Mouse (Mus musculus): ENCODE data around the gene Colgalt2.
A peak's percentile ranks its signal among the peaks of the same experiment; 100 is the strongest.

The Colgalt2 gene

DNA sequence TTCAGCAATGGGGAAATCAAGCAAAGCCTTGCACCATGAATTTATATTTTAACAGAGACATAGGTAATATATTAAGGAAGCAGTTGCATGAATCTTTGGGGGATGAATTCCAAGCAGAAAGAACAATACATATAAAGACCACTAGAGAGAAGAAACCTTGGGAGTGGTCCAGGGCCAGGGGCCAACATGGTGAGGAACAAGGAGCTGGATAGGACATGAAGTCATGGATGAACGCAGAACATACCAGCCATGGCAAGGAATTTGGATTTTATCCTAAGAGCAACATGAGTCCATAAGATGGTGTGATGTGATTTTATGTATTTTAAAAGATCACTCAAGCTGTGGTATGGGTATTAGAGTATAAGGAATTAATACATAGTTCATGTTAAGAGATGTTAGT, 92.6 kb downstream of the Colgalt2 start:
- no peak for DNase-seq (ENCODE audit: low spot score)

DNA sequence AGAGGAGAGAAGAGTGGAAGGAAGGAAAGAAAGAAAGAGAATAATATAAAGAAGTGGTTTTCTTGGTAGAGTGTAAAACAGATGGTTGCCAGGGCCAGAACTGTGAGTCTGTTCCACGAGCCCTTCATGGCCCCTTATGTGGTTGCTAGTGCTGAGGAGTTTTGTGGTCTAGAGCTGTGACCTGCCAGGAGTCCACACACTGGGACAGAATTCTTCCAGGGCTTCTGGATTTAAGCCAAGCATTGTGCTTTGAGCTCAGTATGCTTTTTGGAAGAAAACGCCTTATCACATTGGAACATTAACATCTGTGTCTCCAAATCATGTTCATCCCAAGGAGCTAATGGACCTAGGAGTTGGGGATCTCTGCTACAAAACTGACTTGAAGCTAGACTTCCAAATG, 97.2 kb downstream of the Colgalt2 start:
- DNase-seq (ENCODE audit: low spot score): no peak

DNA sequence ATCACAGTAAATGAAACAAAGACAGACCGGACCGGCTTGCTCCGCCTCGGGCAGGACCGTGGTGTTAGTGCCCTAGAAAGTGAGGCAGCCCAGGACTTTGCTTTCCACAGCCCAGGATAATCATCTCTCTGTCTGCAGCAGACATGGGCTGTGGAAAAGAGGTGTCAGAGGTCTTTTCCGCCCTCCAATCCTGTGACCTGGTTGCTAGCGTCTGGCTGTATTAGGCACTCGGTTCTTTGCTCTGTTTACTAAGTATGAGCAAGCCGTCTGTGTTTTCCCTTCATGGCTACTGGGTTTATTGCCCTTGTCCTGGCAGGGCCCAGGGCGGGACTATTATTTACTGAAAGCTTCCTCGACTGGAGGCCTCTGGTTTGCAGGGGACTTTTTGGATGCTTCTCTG, 98.0 kb downstream of the Colgalt2 start:
- no peak for DNase-seq (ENCODE audit: low spot score)

DNA sequence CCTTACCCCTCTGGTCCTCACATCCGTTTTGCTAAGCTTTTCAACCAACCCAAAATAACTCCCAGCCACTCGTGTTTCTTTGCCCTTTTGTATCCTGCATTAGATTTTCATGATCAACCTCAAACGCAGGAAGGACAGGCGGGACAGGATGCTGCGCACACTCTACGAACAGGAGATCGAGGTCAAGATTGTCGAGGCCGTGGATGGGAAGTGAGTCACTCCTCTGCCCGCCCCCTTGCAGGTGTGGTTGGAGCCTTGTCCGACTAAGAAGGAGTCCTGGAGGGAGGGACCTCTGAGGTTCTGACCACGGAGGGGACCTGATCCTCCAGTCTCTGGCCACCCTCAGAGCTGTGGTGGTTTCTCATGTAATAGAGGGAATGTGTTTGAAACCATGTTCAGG, 100.2 kb downstream of the Colgalt2 start:
- peak; percentile 35 for DNase-seq (ENCODE audit: low spot score)

DNA sequence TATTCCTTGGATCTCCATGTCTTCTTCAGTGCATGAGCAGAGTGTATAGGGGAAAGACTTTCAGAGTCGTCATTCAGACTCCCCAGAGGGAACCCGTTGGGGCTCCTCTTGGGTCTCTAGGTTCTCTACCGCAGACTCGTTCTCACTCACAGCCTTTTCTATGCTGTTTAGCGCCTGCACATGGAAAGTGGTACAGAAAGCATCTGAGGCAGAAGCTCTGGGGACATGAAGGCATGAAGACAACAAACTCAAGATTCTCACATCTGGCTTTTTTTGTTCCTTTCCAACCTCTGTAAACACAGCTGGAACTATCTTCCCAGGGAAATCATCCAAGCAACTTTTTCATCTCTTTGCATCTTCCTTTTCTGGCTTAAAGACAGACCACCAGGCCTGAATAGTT, 106.5 kb downstream of the Colgalt2 start:
- no peak for DNase-seq (ENCODE audit: low spot score)

DNA sequence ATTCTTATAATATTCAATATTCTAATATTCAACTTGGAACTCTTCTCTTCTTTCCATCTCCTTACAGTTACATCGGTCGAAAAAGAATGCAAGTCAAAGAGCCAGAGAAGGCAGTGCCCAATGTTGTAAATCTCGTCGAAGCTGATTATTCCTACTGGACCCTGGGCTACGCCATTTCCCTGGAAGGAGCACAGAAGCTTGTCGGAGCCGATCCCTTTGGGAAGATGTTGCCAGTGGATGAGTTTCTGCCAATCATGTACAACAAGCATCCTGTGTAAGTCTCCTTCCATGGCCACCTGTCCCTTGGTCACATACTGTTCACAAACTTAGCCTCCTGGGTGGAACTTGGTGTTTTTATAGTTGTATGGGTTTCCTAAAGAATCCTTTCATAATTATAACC, 107.1 kb downstream of the Colgalt2 start:
- DNase-seq (ENCODE audit: low spot score): no peak

DNA sequence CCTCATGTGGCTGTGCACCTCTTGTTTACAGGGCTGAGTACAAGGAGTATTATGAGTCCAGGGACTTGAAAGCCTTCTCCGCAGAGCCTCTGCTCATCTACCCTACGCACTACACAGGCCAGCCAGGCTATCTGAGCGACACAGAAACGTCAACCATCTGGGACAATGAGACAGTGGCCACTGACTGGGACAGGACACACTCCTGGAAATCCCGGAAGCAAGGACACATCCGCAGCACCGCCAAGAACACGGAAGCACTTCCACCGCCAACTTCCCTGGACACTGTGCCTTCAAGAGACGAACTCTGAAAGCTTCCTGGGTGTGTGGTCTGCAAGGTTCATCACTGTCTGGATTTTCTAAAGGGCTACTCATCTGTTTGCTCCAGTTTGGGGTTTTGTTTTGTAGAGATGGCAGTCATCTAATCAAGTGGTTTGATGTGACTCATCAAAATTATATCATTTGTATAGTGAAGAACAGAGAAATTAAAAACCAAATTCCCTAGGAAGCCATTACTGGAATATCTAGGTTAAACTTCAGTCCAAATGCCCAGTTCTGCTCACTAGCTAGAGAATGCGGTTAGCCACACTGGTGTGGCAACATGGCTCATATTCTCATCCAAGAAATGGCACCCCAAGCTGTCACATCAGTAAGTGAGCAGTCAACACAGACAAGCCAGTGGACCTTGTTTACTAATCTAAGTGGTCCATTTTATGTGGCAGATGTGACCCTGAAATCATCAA, 109.0 kb downstream of the Colgalt2 start:
- DNase-seq (ENCODE audit: low spot score): no peak

DNA sequence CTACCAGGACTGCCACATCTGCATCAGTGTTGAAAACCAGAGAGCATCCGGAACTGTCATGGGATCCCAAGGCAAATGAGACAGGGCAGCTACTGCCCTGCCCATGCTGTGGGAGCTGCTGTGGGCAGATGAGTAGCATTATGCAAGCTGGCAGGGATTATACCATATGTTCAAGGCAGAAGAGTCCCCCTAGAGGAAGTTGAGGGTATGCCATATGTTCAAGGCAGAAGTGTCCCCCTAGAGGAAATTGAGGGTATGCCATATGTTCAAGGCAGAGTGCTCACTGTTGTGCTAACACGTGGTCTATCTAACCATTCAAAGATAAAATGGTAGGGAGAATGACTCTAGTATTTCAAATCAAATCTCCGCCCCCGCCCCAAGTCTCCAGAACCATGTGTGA, 111.6 kb downstream of the Colgalt2 start:
- DNase-seq (ENCODE audit: low spot score): no peak

DNA sequence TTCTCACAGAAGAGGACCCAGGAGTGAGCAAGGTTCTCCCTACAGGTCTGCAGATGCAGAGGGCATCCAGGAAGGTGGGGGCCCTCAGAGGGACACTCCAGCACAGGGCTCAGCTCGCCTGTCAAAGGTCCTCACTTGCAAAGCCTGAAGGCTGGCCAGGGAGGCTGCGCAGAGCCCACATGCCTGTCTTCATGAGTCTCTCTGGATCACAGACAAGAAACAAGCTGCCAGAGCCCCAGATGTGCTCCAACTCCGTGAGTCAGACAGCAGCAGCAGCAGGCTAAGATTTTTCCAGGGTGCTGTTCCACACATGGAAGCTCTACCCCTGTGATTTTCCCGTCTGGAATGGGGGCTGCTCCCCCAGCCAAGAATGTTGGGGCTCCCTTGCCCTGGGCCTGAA, 114.6 kb downstream of the Colgalt2 start:
- no peak for DNase-seq (ENCODE audit: low spot score)

DNA sequence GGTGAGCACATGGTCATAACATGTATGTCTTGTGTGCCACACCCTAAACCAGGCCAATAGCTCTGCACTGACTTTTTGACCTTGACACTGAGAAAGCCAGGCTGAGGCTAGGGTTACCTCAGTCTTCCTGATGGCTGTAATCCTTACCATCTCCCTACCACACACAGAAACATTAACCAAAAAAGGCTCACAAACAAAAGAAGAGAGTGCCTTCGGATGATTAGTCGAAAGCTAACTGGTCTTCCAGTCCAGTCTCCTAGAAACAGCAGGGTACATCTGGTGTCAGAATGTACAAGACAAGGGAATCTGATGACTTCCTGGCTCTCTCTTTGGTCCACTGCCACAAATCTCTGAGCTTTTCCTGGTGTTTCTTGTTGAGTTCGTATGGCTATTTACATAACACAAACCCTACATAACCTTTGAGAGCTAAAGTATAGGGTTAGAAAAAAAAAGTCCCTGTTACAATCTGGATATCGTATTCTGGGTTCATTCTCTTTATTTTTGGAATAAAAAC, 117.5 kb downstream of the Colgalt2 start:
- DNase-seq (ENCODE audit: low spot score): no peak

DNA sequence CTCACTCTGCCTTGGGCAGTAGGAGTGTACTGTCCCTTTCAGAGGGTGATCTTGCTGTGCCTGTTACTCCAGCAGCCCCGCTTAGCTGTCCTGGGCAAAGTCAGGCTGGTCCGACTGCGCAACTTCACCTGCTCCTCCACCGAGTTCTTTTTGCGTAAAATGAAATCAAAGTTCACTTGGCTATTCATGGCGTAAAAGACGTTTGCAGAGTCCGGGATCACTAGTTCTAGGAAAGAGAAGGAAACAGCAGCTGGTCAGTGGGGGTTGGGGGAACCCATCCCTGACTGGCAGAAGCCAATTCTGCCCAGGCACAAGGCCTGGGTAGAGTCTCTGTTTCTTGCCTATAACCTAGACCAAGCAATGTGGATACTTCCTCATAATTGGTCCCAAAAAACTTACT, 119.3 kb downstream of the Colgalt2 start:
- DNase-seq (ENCODE audit: low spot score): no peak

DNA sequence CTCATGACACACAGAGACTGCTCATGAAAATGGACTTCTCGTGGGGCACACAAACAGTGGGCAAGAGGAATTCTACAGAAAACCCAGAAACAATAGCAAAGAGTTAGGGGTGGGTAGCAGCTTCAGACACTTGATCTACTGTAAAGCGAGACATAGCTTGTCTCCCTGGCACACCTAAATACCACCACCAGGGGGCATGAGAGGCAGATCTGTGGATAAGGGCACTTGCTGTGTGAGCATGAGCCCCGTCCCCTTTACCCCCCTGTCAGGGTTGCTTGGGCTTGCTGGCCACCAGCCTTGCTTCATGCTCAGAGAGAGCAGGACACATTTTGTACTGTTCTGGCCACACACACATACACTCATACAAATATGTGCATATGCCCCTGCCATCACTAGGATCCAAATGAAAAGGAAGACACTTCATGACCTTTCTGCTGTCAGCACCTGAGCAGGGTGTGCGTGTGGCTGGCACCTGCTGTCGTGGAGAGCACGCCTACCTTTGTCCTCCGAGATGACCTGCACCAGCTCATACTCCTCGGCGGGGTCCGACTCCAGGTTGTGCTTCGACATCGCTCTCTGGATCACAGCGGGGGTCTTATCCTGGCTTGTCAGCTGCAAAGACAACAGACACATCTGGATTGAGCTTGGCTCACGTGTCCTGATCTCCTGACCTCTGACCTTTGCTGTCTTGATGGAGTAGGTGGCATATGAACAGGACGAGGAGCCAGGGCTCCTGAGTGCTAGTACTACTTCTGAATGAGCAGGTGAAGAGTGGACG, 121.4 kb downstream of the Colgalt2 start:
- DNase-seq (ENCODE audit: low spot score): peak; percentile 74

DNA sequence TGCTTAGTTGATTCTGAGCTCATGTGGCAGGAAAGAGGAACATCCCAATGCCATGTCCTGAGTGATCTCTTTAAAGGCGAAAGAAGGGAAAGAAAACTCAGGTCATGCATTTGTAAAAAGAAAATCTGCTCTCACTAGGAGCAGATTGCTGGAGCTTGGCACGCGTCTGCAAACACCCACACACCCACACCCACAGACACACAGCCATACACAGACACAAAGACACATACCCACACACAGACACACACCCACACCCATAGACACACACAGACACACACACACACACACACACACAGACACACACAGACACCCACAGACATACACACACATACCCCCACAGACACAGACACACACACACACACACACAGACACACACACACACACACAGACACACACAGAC, 122.6 kb downstream of the Colgalt2 start:
- DNase-seq (ENCODE audit: low spot score): no peak

DNA sequence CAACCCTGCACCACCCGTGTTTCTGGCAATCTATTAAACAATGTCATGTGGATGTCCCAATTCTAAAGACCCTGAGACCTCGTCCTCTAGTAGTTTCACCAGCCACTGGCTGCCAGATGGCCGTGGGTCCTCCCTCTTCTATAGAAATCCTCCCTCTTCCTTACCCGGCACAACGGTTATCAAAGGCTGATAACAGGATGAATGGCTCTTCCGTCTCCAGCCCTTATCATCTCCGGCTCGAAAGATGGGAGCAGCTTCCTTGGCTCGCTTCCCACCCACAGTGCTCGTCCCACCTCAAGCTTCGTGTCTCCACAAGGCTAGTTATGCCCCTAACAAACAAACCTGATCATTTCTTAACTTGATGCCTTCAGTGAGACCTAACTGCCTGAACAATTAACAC, 123.7 kb downstream of the Colgalt2 start:
- DNase-seq (ENCODE audit: low spot score): no peak

DNA sequence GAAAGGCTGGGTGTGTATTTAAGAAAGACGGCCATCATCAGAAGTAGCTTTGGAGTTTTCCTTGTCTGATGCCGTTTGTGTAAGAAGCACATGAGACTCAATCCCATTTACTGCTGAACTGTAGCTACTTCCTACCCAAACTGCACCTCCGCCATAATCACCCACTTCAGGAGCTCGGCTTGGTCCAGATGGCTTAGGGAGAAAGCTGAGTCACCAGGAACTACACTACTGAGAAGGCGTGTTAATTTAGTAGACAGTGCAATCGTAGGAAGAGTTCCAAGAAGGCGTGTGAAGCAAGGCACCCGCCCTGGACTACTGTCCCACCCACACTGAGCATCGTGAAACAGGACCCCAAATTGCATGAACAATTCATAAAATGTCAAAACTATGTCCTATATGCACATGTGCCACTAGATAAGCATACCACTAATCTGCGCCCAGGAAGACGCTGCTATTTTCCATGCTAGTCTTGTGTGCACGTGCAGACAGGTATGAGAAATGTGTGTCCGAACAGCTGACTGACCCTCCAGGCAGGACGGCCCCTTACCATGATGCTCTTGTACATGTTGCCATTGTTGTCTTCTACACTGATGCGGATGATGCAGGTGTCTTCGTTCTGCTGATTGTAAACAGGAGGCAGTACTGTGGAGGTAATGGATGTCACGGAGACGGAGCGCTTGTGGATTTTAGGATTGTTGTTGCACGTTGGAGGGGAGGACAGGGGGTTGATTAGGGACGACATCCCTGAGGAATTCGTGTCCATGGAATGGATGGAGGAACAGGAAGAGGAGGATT, 124.7 kb downstream of the Colgalt2 start:
- DNase-seq (ENCODE audit: low spot score): no peak

DNA sequence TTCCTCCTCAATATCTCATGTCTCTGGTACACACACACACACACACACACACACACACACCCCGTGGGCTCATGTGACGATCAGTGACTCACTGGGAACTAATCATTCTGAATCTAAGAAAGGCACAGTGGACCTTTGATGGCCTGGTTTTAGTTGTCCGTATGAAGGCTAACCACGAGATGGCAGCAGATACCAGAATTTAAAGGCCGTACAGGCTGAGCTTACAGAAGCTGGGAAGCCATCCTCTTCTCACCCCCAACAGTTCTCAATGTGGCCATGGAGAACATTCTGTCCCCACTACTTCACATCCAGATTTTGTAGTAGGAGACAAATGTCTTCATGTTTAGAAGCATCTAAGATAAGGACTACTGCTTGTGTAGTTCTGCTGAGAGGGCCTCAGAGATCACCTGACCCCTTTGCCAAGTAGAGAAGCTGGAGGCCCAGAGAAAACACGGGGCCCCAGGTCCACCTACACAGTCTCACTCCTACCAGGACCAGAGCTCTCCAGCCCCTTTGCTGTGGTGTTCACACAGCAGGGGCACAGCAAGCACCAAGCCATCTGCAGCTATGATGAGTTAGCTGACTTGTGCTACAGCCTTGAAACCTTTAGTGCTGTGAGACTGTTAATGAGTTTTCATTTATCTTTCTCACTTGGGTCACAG, 125.5 kb downstream of the Colgalt2 start:
- DNase-seq (ENCODE audit: low spot score): peak; percentile 76

DNA sequence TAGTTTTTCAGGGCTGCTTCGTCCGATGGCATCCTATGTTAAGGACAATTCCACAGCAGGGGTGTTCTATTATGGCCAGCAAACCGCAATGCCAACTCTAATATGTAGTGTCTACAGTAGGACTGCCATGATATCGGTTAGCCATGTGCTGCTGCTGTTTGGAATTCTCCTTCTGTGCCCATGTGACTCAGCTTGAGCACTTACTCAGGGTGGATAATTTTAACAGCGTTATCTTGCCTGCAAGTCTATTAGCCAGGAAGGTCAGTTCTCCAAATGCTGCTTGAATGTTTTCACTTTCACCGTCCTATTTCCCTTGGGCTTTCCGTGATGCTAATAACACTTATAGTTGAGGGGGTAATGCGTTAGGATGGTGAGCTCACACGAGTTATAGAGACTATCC, 126.5 kb downstream of the Colgalt2 start:
- DNase-seq (ENCODE audit: low spot score): no peak

DNA sequence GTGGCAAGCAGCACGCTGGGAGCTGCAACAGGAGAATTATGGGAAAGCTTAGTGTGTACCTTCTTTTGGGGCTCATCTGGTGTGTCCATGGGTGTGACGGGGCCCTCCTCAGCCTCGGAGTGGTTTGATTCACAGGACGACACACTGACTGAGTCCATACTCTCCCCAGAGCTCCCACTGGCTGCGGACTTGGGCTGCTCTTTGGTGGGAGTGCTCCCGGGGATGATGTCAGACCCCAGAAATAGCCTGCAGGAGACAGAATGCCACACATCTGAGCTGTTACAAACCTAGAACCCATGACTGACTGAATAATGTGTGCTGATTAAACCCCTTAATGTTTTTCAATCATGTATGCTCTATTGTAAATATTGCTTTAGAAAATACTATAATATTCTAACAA, 128.6 kb downstream of the Colgalt2 start:
- DNase-seq (ENCODE audit: low spot score): no peak

DNA sequence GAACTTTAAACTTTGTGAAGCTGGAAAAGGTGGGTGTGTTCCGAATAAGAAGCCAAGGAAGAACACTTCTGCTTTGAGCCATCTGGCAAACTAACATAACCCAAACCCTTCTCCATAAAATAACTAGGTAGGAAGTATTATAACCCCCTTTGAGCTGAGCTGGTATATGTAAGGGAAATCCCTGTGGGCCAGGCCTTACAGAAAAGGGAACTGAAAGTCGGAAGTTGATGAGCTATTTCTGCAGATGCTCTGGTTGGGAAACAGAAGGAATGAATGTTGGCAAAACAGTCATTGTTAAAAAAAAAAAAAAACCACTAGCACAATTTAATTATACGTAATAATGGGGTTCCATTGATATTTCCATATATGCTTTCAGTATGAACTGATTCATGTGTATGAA, 129.1 kb downstream of the Colgalt2 start:
- DNase-seq (ENCODE audit: low spot score): no peak

DNA sequence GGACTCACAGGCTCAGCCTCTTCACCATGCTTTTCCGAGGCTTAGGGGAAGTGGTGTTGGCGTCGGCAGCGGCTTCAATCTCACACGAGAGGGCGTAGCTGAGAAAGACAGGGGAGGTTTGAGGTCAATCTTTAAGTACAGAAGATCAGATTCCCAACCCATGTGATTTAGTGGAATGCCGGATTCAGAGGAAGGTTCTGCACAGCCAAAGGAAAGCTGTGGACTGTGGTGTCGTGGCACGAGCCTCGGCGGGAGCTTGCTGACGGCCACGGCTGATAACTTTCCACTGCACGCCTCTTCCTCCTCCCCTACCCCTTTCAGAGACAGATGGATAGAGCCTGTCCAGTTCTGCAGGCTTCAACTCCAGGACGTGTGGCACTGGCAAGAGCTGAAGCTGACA, 131.9 kb downstream of the Colgalt2 start:
- DNase-seq (ENCODE audit: low spot score): no peak

DNA sequence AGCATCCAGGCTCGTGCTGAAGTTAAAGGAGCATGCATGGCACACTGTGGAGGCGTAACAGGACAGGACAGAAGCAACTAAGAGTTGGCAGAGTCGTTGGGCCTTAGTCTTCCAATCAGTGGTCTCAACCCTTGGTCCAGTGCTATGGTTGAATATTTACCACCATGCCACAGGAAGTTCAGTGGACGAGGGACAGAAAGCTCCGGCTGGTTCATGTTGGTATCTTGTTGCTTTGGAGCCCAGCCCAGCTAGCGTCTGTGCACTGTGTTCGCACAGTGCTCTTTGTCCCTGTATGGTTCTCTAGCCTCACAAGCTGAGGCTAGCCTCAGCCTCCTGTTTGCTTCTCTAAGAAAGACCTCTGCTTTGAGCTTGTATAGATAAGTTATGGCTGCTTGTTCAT, 134.9 kb downstream of the Colgalt2 start:
- no peak for DNase-seq (ENCODE audit: low spot score)

DNA sequence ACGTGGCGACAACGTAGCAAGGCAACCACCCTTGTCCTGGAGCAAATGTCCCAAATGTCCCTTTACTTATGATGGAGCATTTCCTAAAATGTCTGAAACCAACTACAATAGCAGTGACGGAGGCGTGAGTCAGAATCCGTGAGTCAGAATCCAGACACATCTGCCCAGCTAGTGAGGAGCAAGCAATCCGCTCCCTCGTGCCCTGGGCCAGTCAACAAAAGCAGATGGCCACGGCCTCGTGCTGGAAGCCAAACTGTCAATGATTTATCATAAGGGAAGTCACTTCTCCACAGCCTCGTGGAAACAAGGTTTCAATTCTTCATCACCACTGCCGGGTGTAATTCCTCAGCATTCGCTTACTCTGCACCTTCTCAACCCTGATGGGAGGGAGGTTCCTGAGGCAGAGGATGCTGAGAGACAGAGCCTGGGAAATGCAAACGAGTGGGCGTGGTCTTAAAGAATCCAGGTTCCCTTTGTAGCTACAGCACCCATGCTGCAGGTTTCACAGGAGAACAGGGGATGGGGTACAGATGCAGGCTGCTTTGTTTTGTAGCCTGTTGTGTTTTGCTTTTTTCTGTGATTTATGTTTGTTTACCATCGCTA, 136.9 kb downstream of the Colgalt2 start:
- DNase-seq (ENCODE audit: low spot score): no peak
